Mouse (Mus musculus): ENCODE data around the gene Ube2j1.

Gene Ube2j1

DNA sequence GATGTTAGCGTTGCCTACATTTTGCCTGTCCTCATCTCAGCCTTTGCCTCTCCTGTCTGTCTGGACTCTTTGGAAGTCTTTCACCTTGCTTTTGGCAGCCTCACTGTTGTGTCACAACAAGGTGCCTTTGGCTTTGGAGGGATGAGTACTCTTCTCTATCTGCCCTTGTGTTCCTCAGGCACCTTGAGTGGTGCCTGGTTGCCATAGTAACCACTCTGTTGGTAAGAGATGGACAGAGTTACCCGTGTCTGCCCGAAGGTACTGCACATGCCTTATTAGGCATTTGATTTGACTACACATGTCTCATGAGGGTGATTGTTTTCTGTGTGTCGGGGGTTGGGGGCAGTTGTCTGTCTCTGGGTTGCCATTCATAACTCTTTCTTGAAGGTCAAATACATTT, 18.7 kb upstream of the Ube2j1 start:
- no peak for DNase-seq (ENCODE audit: low spot score)

GRCm38 (mm10) chr4:33018361-33018999, 12.7 kb upstream of the Ube2j1 start:
- DNase-seq (ENCODE audit: low spot score) = peak; percentile 95

- DNase-seq (ENCODE audit: low spot score) = no peak
Observed at GRCm38 (mm10) chr4:33024420-33024819, 6.8 kb upstream of the Ube2j1 start.

GRCm38 (mm10) chr4:33029104-33029503, 2.1 kb upstream of the Ube2j1 start:
- no peak for DNase-seq (ENCODE audit: low spot score)

DNA sequence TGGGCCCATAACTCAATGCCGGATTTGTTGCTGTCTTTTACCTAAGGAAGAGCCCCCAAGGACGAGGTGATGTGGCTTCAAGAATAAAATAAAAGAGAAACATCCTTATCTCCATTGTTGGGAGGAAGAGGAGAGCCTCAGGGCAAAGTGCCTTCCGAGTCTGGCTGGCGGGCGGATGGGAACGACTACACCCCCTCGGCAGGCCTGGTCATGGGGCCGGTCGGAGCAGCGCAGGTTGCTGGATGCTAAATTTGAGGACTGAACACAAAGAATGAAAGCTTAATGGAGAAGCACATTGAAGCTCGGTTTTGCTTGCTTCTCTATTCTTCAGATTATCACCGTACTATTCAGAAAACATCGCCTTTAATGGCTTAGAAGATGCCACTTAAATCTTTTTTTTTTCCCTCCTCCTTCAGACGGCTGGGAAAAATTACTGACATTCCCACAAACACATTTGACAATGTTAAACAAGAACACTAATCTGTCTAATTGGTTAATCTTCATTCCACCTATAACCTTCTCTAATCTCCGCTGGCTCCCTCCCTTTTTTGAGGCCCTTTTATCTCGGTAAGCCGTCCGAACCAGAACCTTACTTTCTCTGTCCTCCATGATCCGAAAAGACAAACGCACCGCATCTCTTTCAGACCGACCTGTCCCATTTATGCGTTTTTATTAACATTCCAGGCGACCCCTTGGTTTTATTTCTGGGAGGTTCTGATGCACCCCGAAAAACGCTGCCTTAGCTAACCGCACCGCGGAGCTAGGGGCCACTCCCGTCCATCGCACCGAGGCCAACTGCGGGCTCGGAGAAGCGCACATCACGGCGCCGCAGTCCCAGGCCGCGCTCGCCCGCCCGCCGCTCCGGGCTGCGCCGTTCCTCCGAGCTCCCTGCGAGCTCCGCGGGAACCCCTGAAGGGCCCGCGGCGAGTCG, 687 bp upstream of the Ube2j1 start:
- DNase-seq (ENCODE audit: low spot score) = peak; percentile 25

- DNase-seq (ENCODE audit: low spot score) = no peak
Observed at GRCm38 (mm10) chr4:33032045-33032444, 829 bp downstream of the Ube2j1 start.

DNA sequence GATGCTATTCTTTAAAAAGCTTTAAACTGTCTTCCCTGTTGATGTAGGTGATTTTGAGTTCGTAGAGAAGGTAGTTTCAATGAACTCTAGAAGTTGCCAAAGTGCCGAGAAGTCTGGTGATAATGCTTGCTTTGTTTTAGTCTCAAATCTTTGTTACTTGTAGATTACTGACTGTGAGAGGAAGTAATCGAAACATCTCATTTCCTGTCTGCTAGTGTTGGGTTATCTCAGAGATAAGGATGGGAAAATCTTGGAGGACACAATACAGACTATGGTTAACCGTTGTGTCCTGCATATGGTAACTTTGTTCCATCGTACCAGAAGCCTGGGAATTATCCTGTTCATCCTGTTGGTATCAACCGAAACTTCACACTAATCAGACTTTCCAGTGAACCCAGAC, 2.3 kb downstream of the Ube2j1 start:
- no peak for DNase-seq (ENCODE audit: low spot score)

DNA sequence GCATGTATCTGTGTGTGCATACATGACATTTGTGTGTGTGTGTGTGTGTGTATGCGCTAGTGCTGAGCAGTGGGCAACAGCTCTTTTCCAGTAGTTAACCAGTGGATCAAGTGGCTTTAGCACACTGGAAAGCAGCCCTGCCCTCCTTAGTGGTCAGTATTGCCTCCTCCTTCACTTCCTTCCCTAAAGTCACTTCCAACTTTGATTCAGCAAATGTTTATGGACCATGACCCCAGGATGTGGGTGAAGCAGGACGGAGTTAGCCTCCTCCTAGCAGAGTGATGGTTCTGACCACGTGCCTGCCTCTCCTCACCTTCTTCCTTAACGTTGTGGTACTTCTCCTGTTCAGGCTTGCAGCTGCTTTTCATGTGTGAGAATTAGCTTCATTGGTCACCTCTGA, 8.6 kb downstream of the Ube2j1 start:
- no peak for DNase-seq (ENCODE audit: low spot score)

DNA sequence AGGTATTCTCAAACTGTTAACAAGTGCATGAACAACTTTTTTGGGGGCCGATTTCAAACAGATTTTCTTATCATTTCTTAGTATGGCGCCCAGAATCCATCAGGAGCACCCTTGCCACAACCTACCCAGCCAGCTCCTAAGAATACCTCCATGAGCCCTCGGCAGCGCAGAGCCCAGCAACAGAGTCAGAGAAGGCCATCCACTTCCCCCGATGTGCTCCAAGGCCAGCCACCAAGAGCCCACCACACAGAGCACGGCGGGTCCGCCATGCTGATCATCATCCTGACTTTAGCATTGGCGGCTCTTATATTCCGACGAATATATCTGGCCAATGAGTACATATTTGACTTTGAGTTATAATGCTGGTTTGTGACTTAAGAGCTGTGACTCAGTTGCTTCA, 18.4 kb downstream of the Ube2j1 start:
- DNase-seq (ENCODE audit: low spot score) = no peak

DNA sequence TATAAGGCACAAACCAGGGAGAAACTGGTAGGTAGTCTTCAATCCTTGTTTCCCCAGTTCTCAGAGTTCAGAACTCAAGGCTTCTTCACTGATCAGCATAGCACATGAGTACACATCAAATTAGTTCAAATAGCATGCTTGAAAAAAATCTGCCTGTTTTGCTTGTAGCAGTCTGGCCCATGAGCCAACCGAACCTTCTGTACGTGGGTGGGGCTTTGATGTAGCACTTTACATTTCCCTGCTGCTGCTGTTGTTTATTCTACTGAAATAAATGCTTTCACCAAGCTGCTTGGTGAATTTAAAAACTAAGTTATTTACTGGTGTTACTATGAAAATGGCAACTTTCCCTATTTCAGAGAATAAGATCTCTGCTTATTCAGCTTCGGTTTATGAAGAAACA, 20.8 kb downstream of the Ube2j1 start:
- DNase-seq (ENCODE audit: low spot score) = no peak

- no peak for DNase-seq (ENCODE audit: low spot score)
Observed at GRCm38 (mm10) chr4:33052650-33053049, 21.4 kb downstream of the Ube2j1 start.

DNA sequence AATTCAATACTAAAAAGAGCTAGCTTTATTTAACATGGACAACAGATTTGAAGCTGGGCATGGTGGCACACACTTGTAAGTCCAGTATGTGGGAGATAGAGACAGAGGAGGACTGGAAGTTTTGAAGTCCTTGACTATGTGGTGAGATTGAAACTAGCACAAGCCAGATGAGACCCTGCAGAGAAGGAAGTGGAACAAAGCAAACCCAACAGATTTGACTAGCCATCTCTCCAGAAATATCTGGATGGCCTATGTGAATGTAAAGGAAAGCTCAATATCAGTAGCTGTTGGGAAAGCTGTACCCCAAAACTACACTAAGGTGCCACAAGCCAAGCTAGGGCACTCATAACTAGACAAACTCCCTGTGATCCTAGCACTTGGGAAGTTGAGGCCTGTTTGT, 23.2 kb downstream of the Ube2j1 start:
- no peak for DNase-seq (ENCODE audit: low spot score)

GRCm38 (mm10) chr4:33056317-33056716, 25.1 kb downstream of the Ube2j1 start:
- DNase-seq (ENCODE audit: low spot score) = no peak

DNA sequence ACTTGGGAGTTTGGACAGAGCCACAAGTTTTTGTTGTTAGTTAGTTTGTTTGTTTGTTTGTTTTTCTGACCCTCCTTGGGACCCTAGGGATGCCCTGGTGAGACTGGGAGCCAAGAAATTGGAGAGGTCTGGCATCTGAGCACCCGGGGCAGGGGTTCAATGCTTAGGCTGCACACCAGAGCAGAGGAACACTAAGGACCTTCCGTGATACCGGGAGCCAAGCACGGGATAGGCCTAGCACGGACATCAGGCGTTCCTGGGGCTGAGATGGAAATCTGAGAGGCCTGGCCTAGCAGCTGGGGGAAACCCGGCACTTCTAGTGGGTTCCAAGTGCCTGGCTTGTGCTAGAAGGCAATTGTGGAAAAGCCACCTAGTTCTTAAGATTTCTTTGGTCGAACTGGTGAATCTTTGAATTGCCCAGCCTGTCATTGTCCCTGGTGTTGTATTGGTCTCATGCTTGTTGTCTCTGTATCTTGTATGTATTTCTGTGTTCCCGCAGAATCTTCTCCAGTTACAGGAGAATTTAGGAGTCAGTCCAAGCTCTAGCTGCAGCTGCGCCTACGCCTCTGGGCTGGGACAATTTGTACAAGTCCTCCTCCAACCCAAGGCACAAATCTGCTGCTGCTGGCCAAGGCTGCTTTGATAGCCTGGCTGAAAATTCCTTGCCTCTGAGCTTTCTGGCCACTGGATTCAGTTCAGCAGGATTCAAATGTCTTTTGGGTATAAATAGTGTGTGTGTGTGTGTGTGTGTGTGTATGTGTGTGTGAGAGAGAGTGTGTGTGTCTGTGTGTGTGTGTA, 26.9 kb downstream of the Ube2j1 start:
- no peak for DNase-seq (ENCODE audit: low spot score)

GRCm38 (mm10) chr4:33061158-33061557, 29.9 kb downstream of the Ube2j1 start:
- no peak for DNase-seq (ENCODE audit: low spot score)

GRCm38 (mm10) chr4:33062981-33063380, 31.8 kb downstream of the Ube2j1 start, which contains the start of gene Gabrr2:
TSS of gene Gabrr2 (plus strand) at chr4:33062999.
- no peak for DNase-seq (ENCODE audit: low spot score)

DNA sequence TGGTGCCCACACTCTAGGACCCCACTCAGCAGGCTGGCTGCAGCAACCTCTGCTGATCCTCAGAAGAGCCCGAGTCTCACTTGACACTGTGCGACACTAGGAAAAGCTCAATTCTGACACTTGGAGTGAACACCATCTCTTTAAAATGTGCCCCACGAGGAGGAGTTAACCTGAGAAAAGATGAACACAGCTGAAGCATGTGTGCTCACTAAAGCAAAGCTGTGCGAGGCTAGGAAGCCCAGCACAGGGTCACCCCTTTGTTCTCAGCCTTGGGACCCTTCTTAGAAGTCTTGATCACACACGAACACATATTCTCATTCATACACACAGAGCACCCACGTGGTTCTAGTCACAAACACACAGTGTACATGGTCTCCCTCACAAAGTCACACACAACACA, 33.8 kb downstream of the Ube2j1 start:
- DNase-seq (ENCODE audit: low spot score) = no peak

GRCm38 (mm10) chr4:33066223-33066960, 35.2 kb downstream of the Ube2j1 start:
- DNase-seq (ENCODE audit: low spot score) = no peak

DNA sequence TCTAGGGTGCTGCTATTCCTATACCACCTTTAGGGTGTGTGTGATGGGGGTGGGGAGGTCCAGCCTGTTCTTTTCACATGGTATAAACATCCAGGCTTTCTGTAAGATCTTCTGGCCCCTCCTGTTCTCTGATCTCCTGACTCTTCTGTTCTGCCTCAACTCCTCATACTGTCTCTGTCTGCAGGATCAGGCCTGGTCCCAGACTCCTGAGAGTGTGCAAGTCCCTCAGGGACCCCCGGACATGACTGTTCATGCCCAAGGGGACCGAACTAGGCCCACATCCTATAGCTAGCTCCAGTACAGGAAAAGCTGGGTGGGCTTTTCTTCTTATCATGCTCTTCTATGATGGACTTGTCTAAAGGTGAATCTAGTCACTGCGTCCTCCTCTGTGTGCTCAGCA, 36.1 kb downstream of the Ube2j1 start:
- no peak for DNase-seq (ENCODE audit: low spot score)

DNA sequence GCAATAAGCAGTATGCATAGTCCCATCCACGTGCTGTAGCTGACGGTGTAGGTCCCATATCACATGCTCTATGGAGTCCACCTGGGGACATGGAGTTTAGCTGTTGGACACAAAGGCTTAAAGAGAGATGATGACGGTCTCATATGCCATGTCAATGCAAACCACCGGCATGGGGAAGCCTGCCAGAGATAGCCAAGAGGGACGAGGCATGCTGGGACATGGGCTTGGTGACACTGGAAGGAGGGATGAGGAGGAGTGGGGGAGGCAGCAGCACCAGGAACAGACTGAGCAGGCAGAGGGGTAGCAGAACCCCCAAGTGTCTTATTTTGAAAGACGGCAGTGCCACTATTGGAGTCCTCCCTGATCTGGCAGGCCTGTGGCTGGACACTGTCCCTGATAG, 36.6 kb downstream of the Ube2j1 start:
- no peak for DNase-seq (ENCODE audit: low spot score)

- no peak for DNase-seq (ENCODE audit: low spot score)
Observed at GRCm38 (mm10) chr4:33068894-33069293, 37.7 kb downstream of the Ube2j1 start.

- no peak for DNase-seq (ENCODE audit: low spot score)
Observed at GRCm38 (mm10) chr4:33070326-33070725, 39.1 kb downstream of the Ube2j1 start.
